Mouse (Mus musculus): ENCODE measurements at regions not wholly inside any gene's neighbourhood (a gene's known extent, or its start where the extent isn't known, plus 50 kb on each side); places are given as distances from the start of the nearest gene placed in this dataset.

DNA sequence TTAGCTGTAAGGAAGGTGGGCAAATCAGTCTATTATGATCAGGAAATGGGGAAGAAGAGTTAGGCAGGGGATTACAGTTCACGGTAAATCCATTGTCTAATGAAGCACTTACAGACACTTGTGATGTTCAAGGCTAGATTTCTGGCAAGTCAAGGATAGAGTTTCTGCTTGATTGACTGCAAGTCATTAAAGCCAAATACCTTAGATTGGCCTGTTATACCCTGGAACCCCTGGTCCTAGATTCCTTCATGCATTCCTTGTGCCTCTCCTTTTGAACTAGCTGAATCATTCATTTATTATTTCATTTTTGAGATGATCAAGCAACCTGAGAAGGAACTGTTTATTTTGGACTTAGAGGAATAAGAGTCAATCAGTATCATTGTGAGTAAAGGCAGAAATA is 597.9 kb downstream of the Ptprc start:
- no peak for TF ChIP-seq CTCF (IDR thresholded peaks at IDR 0.05; ENCODE audit: low read depth)
- TF ChIP-seq EP300 (IDR thresholded peaks at IDR 0.05; ENCODE audit: low read depth), result no peak
